Mouse (Mus musculus) yolk sac, embryonic 10.5 days (tissue): ENCODE data around the gene Parp16.

Experiments
- DNase-seq: peaks from one replicate; pipeline ENCODE4 v3.0.0-alpha.2; 2017; ENCODE audit warnings: low spot score

The Parp16 gene

DNA sequence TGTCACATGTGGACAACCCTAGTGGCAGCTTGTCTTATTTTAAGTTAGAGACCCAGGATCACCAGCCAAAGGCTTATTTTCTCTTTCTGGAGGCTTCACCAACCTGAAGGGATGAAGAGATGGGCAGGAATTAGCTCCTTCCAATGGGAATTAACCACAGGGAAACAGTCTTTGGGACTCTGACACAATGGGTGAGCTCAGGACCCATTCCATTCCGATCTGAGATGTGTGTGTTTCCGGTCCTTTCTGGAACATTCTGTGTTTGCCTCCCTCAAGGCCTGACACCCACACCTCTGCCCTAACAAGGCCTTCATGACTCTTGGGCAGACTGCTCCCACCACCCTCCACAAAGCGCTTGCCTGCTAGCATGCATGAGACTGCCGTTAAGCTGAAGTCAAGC lies at the start of gene Parp16:
Parp16 (plus strand) TSS at position 301 of the 400 bp plus-strand sequence.
- no peak for DNase-seq

DNA sequence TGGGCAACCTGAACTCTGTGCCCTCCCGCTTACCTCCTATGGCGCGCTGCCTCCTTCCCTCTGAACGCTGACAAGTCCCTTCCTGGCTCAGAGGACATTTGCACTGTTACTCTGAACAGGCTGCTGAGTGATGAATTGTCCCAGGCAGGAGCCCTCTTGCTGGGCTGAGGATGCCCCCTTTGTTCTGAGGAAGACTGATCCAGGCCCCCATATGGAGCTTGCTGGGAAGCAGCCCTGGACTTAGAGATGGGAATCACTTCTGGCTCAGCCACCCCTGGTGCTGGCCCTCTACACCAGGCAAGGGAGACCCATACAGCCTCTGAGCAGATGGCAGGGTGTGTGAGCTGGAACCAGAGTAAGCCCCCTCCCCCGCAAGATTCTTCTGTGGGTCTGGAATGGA lies 49.2 kb upstream of the Parp16 start:
- no peak for DNase-seq

DNA sequence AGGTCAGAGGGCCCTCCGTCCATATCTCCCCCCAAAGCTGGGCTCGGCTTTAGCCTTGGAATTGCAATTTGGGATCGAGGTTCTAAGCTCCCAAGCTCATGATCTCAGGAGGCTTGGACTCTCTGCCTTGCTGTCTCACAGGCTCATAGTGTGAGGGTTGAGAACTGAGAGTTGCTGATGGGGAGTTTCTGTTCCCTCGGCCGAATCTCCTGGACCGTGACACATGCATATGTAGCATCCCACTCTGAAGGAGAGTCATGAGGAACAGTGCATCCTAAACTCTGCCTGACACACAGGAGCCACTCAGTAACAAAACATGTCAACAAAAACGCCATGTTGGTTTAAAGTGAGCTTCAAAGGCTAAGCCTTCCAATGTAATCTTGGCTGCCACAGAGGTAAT lies 46.6 kb upstream of the Parp16 start:
- no peak for DNase-seq

DNA sequence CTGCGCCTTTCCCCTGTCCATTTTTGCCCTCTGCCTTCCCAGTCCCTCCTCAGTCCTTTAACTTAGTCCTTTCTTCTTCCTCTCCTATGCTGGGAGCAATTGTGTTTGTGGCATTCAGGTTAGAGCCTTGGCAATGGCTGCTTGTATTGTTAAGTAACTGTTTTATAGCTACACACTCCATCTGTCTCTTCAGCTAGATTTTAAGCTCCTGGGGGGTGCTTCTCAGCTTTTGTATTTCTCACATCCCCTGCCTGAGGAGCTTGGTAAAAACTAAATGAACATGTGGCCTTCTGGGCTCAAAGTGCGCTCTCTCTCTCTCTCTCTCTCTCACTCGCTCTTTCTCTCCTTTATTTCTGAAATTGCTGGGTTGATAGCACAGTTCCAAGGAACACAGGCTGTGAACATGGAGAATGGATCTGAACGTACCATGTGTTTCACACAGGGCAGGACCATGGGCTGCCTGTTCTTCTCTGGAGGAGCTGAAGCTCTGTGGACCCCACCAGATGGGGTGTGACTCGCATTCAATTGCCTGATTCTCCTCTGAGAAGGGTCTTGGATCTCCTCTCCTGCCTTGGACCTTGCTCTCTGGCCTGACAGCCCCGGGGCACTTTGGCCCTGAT lies 42.3 kb upstream of the Parp16 start:
- peak; percentile 32 for DNase-seq

DNA sequence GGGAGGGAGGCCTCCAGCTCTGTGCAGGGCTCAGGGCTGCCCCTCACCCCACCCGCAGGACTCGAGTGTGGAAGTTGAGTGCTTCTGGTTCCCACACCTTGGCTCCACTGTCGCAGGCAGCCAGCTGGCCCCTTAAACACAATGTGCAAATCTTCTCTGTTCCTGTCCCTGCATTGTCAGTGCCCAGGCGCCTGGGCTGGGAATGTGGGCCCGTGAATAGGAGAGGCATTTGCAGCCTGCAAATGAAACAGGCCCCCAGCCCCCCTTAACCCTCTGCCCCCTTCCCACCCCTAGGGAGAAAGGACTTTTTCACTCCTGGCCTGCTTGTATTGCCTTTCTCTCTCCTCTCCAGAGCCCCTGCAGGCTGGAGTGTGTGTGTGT lies 41.8 kb upstream of the Parp16 start:
- DNase-seq: peak; percentile 74

DNA sequence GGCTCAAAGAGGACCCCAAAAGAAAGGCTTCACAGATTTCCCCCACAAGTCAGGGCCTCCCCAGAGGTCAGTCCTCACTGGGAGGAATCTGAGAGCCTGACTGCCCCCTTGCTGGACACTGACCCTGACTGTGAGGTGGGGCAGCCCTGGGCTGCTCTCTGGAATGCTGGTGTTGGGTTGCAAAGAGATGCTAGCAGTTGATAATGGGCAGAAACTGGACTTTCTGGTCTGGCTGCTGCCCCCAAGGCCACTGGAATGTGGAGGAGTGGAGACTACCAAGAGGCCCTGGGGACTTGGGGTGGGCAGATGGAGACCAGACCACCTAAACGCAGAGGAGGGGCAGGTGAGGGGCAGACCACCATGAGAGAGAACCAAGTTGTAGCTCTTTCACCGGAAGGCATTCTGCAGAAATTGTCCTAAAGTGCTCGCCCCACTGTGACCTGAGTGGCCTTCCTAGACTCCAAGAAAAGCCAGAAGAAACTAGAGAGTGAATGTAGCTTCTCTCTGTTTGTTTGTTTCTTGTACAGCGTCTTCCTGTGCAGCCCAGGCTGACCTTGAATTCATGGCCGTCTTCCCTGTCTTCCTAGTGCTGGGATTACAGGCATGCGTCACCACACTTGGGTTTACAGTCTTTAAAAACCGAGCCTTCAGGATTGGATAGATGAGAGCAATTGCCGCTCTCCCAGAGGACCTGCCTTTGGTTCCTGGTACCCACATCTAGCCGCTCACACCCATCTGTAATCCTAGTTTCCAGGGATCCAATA lies 40.3 kb upstream of the Parp16 start:
- DNase-seq: peak; percentile 83

DNA sequence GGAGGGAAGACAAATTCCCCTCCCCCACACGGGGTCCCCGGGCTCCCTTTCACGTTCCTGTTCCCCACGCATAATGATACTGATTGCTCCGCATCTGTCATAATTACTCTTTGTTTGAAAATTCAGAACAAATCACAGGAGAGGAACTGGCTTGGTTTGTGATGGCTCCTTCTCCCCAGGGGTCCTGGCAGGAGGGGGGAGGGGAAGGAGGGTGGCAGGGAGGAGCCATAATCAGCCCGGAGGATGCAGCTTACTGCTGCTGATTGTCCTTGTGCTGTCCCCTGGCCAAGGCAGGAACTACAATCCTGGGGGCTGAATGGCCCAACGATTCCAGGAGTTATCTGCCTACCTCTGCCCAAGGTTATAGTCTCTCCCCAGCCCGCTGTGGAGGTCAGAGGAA lies 38.5 kb upstream of the Parp16 start:
- DNase-seq: no peak

DNA sequence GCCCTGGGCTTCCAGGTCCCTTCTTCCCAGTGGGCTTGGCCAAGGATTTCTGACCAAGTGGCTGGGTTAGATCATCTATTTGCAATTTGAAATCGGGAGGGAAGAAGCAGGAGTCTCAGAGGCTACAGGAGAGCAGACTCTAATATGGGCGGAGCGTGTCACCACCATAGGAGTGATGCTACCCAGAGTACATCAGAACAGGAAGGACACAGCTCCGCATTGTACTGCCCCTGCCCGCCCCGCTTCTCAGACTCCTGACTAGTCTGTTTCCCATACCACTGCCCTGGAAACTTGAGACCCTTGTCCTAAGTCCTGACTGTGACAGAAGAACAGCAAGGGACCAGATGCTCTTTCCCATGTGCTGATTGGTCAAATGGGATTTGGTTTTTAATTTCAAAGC lies 37.5 kb upstream of the Parp16 start:
- no peak for DNase-seq

DNA sequence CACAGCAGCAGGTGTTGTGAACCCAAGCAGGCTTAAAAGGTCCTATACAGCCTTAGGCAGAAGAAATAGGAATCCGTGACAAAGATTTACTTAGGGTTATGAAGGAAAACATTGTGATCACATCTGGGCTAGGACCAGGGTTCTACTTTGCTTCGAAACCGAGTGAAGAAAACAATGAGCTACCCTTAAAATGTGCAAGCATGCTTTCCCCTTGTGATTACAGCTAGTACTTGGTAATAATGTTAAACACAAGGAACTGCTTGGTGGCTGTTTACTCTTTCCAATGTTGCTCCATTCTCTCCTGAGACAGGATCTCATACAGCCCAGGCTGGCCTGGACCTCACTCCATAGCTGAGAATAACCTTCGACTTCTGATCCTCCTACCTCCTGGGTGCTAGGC lies 34.0 kb upstream of the Parp16 start:
- no peak for DNase-seq

DNA sequence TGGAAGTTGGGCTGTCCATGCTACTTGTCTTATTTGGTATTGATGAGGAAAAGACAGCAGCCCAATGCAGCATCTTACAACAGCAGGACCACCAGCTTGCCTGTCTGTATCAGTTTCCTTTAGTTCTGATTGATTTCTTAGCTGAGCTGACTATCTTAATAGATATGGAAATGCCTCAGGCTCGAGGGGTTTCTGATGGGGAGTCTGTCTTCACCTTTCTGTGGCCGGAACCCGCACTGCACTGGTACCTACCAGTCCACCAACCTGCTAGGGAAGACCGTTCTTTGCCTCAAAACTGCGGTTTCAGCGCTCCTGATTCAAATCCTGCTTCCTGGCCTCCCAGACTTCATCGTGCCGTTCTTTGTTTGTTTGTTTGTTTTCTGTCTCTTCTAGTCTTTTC lies 33.3 kb upstream of the Parp16 start:
- DNase-seq: no peak

DNA sequence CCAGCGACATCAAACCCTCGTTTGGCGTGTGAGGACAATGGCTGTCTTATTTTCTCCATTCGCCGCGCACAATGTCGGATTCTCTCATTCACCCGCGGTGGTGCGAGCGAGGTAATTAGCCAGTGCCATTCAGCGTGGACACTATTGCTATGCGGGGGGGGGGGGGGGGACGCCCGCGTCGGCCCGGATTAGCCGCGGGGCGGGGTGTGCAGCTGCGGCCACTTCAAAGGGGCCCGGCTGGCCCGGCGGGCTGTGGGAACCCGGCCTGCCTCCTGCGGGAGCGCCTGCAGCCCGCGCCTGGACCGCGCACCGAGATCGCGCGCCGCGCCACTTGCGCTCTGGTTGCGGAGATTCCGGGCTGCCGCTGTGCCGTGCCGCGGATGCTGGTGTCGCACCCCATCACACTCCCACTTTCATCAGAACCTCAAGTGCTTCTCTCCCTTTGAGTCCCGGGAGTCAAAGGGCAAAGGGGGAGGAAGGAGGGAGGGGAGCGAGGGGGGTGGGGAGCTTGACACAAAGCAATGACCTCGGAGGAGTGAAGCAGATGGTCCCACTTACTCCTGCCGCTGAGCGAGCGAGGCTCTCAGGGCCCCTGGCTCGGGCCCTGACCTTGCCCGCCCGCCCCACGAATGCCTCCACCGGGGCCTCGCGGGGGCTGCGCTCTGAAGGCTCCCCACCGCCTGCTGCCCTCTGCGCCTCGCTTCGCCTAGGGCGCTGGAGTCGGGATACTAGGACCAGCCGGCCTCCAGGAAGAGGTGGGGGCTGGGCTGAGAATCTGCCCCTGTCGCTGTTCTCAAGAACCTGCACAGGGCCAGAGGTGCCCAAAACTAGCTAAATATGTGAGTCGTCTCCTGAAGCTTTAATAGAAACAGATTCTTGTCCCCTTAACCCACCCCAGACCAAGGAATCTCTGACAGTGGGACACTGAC lies 32.2 kb upstream of the Parp16 start:
- DNase-seq: peak; percentile 74

DNA sequence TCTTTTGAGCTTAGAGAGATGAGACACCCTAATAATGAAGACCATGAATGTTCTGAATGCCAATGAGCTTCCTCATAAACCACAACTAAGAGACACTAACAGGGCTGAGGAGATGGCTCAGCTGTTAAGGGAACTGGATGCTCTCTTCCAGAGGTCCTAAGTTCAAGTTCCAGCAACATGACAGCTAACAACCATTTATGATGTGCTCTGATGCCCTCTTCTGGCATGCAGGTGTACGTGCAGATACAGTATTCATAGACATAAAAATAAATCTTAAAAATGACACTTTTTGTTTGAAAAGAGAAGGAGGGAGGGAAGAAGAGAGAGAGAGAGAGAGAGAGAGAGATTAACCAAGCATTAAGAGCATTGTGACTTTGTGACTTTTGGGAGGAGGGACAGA lies 30.3 kb upstream of the Parp16 start:
- DNase-seq: no peak

DNA sequence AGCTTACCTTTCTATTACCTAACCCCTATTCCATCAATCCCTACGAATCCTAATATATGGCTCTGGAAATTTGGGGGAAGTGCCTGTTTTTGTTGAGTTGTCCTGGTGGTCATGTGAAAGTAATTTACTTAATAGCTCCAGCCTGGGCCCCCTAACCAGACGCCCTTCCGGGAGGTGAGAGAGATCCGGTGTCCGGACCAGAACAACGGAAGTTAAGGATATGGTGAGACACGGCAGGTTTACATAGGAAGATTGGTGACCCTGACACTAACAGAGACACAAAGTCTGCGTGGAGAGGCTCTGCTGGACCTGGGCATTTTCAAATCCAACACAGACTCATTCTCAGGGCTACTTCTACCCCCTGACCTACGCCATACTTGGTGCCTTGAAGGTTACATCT lies 28.8 kb upstream of the Parp16 start:
- DNase-seq: no peak

DNA sequence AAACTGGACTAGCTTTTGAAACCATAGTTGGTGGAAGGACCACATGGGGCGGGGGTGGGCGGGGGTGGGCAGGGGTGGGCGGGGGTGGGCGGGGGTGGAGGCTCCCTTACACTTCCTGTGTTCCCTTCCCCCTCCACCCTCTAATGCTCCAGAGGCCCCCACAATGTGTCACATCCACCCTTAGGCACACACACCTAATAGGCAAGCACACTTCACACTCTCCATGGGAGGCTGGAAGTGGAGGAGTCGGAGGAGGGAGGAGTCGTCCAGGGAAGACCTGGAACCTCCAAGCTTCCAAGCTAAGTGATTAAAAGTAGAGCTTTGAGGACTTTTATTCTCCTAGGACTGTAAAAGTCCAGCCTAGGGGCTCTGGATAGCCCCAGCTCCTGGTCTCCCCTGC lies 26.6 kb upstream of the Parp16 start:
- DNase-seq: no peak

DNA sequence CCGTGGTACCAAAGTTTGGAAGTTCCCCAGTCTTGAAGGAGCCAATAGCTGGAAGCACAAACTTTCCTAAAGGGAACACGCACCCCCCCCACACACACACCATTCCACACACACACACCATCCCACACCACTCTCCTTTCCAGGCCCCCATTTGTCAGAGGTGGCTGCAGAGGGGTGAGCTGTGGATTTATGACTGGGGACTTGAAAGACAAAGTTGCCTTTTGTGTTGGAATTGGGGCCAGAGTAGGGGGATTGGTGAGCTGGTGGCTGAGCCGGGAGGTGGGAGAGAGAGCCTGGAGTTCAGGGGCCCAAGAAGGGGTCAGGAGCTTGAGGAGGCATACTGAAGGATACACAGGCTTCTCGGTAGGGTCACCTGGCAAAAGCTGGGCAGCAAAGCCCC lies 26.2 kb upstream of the Parp16 start:
- no peak for DNase-seq

DNA sequence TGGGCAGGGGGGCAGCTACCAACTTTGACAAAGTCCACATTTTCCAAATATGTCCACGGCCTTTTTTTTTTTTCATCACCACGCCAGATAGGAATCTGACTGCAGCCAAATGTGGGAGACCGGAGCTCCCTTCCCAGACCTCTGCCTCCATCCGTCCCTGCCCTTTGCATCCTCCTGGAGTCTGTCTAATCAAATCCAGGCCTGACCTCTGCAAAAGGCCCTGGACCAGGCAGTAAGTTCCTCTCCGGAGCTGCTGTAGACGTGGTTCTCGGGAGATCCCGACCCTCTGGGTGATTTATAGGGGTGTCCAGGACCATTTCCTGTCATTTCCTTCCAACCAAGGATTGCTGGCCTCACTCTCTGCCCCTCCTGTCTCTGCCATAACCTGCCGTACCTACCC lies 22.5 kb upstream of the Parp16 start:
- no peak for DNase-seq

DNA sequence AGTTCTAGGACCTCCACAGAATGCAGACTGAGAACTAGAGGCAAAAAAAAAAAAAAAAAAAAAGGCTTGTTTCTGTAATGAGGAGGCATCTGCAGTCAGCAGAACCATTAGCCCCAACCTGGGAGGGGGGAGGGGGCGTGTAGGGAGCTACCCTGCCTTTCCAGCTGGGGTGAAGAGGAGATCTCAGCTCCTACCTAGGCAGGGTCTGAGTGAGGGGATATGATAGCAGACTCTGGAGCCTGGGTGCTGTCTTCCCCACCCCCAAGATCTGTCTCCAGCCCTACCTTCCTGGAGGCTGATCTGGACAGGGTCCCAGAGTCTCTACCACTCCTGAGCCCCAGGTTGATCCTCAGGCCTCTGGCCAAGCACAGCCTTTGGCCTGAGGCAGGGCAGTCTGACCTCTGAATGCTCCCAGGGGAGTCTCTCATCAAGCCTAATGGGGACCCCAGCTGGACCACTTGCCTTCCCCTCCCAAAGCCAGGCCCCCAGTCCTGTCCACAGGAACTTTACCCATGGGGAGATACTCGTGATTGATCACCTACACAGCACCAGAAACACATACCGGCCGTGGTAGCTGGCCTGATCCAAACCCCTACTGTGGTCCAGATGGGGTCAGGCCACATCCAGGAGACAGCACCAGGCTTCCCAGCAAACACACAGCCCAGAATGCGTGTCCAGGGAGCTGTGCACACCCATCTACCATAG lies 19.8 kb upstream of the Parp16 start:
- no peak for DNase-seq

DNA sequence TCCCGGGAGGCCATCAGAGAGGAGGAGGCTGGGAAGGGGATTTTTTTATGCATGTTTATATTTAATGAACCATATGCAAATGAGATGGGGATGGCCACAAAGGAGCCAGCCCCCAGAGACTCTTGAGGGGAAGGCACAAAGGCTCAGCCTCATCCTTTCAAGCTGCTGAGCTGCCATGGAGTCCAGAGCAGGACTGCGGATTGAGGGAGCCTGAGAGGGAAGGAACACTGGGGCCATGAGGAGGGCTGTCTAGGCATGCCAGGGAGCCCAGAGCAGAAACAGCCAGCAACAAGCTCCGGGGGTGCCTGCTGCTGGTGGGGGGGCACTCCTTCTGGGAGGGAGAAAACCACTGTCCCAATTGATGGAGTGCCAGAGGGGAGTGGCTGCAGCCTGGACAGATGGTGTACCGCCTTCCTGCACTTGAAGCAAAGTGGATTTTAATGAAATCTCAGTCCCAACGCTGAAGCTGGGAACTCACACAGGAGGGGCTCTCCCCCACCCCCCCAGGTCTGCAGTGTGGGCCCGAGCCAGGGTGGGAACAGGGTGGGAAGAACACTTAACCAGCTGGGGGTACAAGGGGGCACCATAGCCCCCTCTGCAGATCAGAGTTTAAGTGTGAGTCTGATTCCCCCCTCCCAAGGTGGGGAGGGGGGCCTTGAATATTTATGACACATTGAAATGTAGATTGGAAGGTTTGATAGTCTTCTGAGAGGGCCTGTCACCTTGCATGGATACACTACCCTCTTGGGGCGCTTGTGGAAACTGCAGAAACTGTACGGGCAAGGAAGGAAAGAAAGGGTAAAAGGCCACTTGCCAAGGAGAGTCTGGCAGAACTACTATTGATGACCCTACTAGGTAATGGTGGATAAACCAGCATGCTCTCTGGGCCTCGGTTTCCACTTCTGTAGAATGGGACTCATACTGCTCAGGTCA lies 18.9 kb upstream of the Parp16 start:
- DNase-seq: no peak

DNA sequence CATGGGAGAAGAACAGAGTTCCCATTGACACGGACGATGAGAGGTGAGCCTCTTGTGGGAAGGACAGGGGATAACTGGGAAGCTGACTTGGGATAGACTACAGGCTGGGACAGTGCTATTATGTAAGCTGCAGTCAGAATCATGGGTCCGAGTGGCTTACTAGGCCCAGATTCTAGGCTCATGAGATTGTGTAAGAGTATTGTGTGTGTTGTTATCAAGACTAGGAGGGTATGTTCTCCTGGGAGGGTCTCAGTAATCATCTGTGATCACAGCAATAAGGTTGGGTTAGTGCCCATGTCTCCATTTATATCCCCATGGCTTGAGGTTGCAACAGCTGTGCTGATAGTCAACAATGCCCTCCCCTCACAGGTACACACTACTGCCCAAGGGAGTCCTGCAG lies 17.7 kb upstream of the Parp16 start:
- no peak for DNase-seq

DNA sequence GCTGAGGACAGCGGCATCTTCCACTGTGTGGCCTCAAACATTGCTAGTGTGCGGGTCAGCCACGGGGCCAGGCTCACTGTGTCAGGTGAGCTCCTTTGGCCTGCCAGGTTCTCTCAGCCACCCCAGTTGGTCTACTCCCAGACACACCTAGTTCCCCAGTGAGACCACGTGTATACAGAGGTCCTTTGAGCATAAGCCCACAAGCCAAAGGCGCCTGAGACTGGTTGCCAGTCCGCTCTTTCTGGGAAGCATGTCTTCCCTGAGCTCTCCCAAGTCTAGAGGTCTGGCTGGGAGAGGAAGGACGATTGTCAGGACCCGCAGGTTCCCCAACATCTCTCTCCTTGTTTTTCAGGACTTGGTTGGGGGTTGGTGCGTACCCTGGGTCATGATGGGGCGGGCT lies 17.2 kb upstream of the Parp16 start:
- no peak for DNase-seq
